Mouse (Mus musculus) cerebellum, adult 2 months (tissue): ENCODE data around the gene Ubqln4.

ENCODE experiments used
- CTCF ChIP-seq: fragments of 200-500 bp; IDR thresholded peaks from 2 replicates; pipeline ENCODE4 v1.5.1; 2011; ENCODE audit warnings: low read depth, mild to moderate bottlenecking, control low read depth, low read length, moderate library complexity, borderline replicate concordance; ENCODE audit not compliant: insufficient read depth
- POLR2A ChIP-seq: fragments of 200-500 bp; IDR thresholded peaks from 2 replicates; pipeline ENCODE4 v1.6.1; 2011; ENCODE audit warnings: low read length, control low read depth, borderline replicate concordance; ENCODE audit not compliant: insufficient read depth

- TF ChIP-seq POLR2A, result no peak
- TF ChIP-seq CTCF, result no peak
Measured at GRCm38 (mm10) chr3:88533706-88534105, 19.9 kb upstream of the Ubqln4 start.
